Mouse (Mus musculus) forebrain, embryonic 10.5 days (tissue): ENCODE data around the gene Tbc1d24. TPM values are rescaled to one million over a fixed set of nuclear protein-coding genes. Genes with fewer than 3 reads are reported as not detected.

Experiments
- DNase-seq: peaks from one replicate; pipeline ENCODE4 v3.0.0-alpha.2; 2017; ENCODE audit warnings: low spot score; ENCODE audit errors: extremely low spot score
- H3K27ac ChIP-seq: fragments of 300-500 bp; sonication (generic); 2 replicates; pipeline ENCODE4 v1.5.1; 2016; ENCODE audit warnings: mild to moderate bottlenecking
- H3K27me3 ChIP-seq: fragments of 300-500 bp; sonication (generic); 2 replicates; pipeline ENCODE4 v1.6.1; 2016; ENCODE audit warnings: mild to moderate bottlenecking; ENCODE audit not compliant: poor library complexity, severe bottlenecking
- H3K36me3 ChIP-seq: fragments of 300-500 bp; sonication (generic); replicated peaks from 2 replicates; pipeline ENCODE4 v1.6.1; 2016; ENCODE audit warnings: mild to moderate bottlenecking, moderate library complexity
- H3K4me1 ChIP-seq: fragments of 300-500 bp; sonication (generic); 2 replicates; pipeline ENCODE4 v1.6.1; 2016
- H3K4me3 ChIP-seq: fragments of 300-500 bp; sonication (generic); 2 replicates; pipeline ENCODE4 v1.5.1; 2016; ENCODE audit warnings: mild to moderate bottlenecking, moderate library complexity
- H3K9me3 ChIP-seq: fragments of 300-500 bp; sonication (generic); 2 replicates; pipeline ENCODE4 v1.6.1; 2016; ENCODE audit warnings: mild to moderate bottlenecking, moderate library complexity
- WGBS: fragments of 180-500 bp; shearing (Covaris S2); methylation state at CpG from one replicate; pipeline ENCODE4 v1.1.7; 2016; 5-methylcytosine and 5-hydroxymethylcytosine counted together
- polyA plus RNA-seq: library from polyadenylated mRNA; unstranded; fragments of >200 nt; fragmentation: Nextera tagmentation; extraction: Ambion mirVana; gene quantifications from 2 replicates; pipeline ENCODE4 v1.2.1, GENCODE M21; 2016

The Tbc1d24 gene
- 6.8 and 7.5 TPM in 2 replicates for polyA plus RNA-seq

DNA sequence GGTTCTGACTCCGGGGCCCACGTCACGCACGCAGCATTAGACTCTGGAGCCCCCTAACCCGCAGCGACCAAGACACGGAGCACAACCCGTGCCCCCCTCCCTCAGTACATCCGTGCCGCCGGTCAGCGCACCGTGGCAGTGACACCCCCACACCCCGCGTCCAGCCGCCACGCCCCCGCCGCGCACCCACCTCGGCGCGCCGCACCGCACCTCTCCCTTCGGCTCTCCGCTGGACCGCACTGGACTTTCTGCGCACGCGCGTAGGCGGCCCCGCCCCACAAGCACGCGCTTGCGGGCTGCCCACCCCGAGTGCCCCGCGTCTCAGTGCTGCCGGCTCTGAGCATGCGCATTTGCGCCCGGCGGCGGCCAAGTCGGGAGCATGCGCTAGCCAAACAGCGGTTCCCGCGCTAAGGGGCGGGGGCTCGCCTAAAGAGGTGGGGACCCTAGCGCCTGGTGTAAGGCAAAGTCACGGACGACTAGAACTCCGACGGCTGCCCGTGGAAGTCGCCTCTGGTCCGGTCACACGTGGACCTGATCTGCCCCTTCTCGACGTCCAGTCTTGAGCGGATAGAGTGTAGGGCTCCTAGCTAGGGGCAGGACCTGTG, at the start of gene Tbc1d24:
Tbc1d24 (minus strand) TSS at position 279 of the 605 bp plus-strand sequence.
- Histone ChIP-seq H3K27me3 (peaks cover 51% of the 10 kb centered on the region), H3K4me3 (peak within 1 kb of the TSS; percentile 67), H3K9me3 (no peaks in the 10 kb centered on the region), H3K4me1 (peaks cover 82% of the 10 kb centered on the region), H3K27ac (peak within 1 kb of the TSS; percentile 78), H3K36me3 (no peaks in the 10 kb centered on the region)
- WGBS: under 1% methylated on average over 65 of the region's 65 CpGs
- peak; percentile 96 for DNase-seq

DNA sequence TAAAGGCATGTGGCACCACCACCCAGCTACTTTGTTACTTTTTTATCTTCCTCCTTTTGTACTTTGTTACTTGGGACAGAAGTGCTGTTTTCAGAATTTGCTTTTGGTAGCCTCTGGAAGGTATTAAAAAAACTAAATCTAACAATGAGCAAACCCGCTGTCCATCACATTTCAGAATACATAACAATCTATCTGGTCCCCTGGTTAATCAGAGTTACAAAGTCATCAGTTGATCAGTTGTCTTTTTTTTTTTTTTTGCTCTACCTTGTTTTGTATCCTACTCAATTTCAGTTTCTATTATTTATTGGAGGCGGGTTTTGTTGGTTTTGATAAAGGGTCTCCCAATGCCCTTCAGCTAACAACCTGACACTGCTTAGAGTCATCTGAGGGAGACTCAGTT, 47.0 kb upstream of the Tbc1d24 start:
- Histone ChIP-seq H3K9me3 (no peaks in the 10 kb centered on the region; the same call in 1 of the 2 replicates), H3K4me3 (peak overlapping the region; percentile 85; the same call in 1 of the 2 replicates), H3K27me3 (no peaks in the 10 kb centered on the region), H3K4me1 (peaks cover 19% of the 10 kb centered on the region), H3K36me3 (peaks cover 26% of the 10 kb centered on the region), H3K27ac (peak overlapping the region; percentile 96)
- WGBS: 97% methylated on average over 2 of the region's 2 CpGs
- no peak for DNase-seq

DNA sequence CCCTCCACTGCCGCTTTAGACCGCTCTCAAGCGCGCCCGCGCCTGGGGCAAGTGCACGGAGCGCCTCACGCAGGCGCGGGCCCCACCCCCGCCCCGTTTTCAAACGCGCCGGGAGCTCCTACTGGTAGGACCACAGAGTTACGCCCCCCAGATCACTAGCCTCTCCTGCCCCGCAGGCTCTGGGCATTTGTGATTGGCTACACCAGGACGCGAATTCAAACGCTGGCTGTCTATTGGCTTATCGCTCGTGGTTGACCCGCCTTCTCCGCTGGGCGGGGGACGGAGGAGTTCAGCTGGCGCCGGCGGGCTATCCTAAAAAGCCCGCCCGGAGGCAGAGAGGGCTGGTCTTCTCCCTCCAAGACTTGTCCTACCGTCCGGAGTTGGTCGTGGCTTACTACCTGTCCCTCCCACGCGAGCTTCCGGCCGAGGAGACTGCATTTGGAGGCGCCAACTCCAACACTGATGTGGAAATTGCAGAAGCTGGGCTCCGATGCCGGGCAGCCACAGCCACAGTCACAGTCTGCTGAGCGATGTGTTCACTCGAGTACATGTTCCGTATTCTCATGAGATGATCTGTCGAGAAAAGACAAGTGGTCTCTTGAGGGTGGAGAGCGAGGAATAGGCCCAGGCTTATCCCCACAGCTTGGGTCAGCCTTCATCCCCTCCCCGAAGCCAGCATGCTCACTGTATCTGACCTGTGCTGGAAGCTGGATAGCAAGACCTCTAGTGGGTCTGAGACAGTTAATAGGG, 46.1 kb upstream of the Tbc1d24 start, which contains the start of gene Ccnf:
Ccnf (minus strand) TSS at position 165 of the 750 bp plus-strand sequence.
- Histone ChIP-seq H3K27me3 (no peaks in the 10 kb centered on the region), H3K9me3 (no peaks in the 10 kb centered on the region; the same call in 1 of the 2 replicates), H3K4me1 (peaks cover 19% of the 10 kb centered on the region), H3K36me3 (peaks cover 35% of the 10 kb centered on the region), H3K27ac (peak within 1 kb of the TSS; percentile 96), H3K4me3 (peak within 1 kb of the TSS; percentile 85)
- peak; percentile 97 for DNase-seq
- WGBS: under 1% methylated on average over 48 of the region's 48 CpGs

- no peaks in the 10 kb centered on the region for H3K27me3 ChIP-seq
- no peaks in the 10 kb centered on the region; the same call in 1 of the 2 replicates for H3K9me3 ChIP-seq
- peaks cover 40% of the 10 kb centered on the region for H3K36me3 ChIP-seq
- peak overlapping the region; percentile 96 for H3K27ac ChIP-seq
- H3K4me3 ChIP-seq: peak overlapping the region; percentile 85
- DNase-seq: no peak
- under 1% methylated on average over 32 of the region's 32 CpGs for WGBS
- H3K4me1 ChIP-seq: peaks cover 19% of the 10 kb centered on the region
Observed at GRCm38 (mm10) chr17:24250988-24251319, 45.6 kb upstream of the Tbc1d24 start.

- peaks cover 59% of the 10 kb centered on the region for H3K36me3 ChIP-seq
Observed at GRCm38 (mm10) chr17:24248641-24249040, 43.3 kb upstream of the Tbc1d24 start.

GRCm38 (mm10) chr17:24244061-24244460, 38.7 kb upstream of the Tbc1d24 start:
- peaks cover 95% of the 10 kb centered on the region for H3K36me3 ChIP-seq
- DNase-seq: no peak
- no peak overlapping the region for H3K27ac ChIP-seq
- H3K27me3 ChIP-seq: no peaks in the 10 kb centered on the region
- H3K4me1 ChIP-seq: no peaks in the 10 kb centered on the region
- H3K9me3 ChIP-seq: peaks cover 15% of the 10 kb centered on the region
- no peak overlapping the region for H3K4me3 ChIP-seq
- WGBS: 97% methylated on average over 8 of the region's 8 CpGs

More at GRCm38 (mm10) chr17:24248641-24249040, 43.3 kb upstream of the Tbc1d24 start:
- WGBS: 94% methylated on average over 2 of the region's 2 CpGs
- Histone ChIP-seq H3K27me3 (no peaks in the 10 kb centered on the region), H3K4me1 (peaks cover 19% of the 10 kb centered on the region), H3K4me3 (no peak overlapping the region), H3K9me3 (peaks cover 13% of the 10 kb centered on the region), H3K27ac (no peak overlapping the region)
- no peak for DNase-seq

DNA sequence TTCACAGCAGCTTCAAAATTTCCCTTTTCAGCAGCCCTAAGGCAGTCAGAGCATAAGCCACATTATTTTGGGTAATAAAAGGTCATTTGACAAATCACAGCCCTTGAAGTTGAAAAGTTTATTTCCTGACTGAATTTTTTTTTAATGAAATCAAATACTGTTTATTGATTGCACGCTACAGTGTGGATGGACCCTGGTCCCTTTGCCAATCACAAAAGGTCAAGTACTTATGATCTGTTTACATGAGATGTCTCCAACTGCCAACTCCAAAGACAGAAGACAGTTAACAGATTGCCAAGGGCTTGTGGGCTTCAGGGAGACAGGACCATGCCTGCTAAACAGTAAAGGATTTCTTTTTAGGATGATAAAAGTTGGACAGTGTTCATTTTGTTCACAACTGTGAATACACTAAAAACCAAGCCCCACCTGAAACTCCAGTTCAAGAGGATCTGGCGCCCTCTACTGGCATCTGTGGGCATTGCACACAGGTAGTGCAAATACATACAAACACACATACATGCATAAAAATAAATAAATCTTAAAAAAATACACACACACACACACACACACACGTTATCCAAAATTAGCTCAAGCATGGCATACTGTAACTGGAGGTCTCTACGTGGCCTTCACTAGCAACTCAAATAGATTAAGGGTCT, 38.1 kb upstream of the Tbc1d24 start:
- Histone ChIP-seq H3K36me3 (peaks cover 95% of the 10 kb centered on the region), H3K4me1 (no peaks in the 10 kb centered on the region), H3K27ac (no peak overlapping the region), H3K27me3 (no peaks in the 10 kb centered on the region), H3K9me3 (peaks cover 15% of the 10 kb centered on the region), H3K4me3 (no peak overlapping the region)
- WGBS: 84% methylated on average over 4 of the region's 4 CpGs
- DNase-seq: no peak

GRCm38 (mm10) chr17:24236921-24237320, 31.6 kb upstream of the Tbc1d24 start:
- no peak overlapping the region for H3K27ac ChIP-seq
- 97% methylated on average over 7 of the region's 7 CpGs for WGBS
- H3K9me3 ChIP-seq: no peaks in the 10 kb centered on the region
- no peaks in the 10 kb centered on the region for H3K27me3 ChIP-seq
- H3K4me3 ChIP-seq: no peak overlapping the region
- peaks cover 100% of the 10 kb centered on the region for H3K36me3 ChIP-seq
- no peak for DNase-seq
- H3K4me1 ChIP-seq: no peaks in the 10 kb centered on the region

GRCm38 (mm10) chr17:24236479-24236878, 31.1 kb upstream of the Tbc1d24 start:
- H3K27ac ChIP-seq: no peak overlapping the region
- no peaks in the 10 kb centered on the region for H3K27me3 ChIP-seq
- H3K4me1 ChIP-seq: no peaks in the 10 kb centered on the region
- H3K4me3 ChIP-seq: no peak overlapping the region
- no peak for DNase-seq
- WGBS: 91% methylated on average over 1 of the region's 1 CpGs
- H3K36me3 ChIP-seq: peaks cover 100% of the 10 kb centered on the region
- no peaks in the 10 kb centered on the region for H3K9me3 ChIP-seq

DNA sequence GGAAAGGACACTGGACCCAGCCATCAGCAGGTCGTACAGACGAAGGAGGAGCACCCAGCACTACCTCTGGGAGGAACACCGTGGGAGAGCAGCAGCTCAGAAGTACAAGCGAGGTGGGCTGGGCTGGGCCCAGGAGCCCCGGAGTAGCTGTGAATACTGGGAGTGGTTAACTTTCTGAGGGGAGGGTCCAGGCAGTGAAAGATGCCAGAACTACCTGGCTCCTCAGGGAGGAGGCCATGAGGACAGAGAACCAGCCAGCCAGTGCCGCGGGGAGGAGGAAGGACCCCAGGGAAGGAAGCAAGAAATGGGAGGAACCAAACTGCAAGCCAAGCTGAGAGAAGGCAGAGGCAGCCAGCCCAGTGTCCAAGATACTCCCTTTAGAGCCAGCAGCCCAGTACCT, 22.6 kb upstream of the Tbc1d24 start:
- DNase-seq: no peak
- Histone ChIP-seq H3K9me3 (no peaks in the 10 kb centered on the region), H3K36me3 (peaks cover 99% of the 10 kb centered on the region), H3K4me3 (no peak overlapping the region), H3K27me3 (no peaks in the 10 kb centered on the region), H3K4me1 (no peaks in the 10 kb centered on the region), H3K27ac (no peak overlapping the region)
- WGBS: 95% methylated on average over 7 of the region's 7 CpGs

DNA sequence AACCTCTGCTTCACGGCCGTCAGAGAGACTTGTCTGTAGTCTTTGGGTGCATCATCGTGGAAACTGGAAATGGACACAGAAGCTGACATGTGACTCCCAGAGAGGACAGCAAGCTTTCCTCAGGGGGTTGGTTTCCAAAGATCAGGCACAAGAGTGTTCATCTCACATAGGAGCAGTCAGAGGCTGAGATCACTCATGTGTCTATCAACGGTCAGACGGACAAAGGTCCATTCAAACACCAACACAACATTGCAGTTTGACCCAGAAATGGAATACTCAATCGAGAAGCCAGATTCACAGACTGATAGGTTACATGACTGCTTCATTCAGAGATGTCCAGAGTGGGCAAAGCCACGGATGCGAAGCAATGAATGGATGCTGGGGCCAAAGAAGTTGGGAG, 21.4 kb upstream of the Tbc1d24 start:
- H3K4me1 ChIP-seq: no peaks in the 10 kb centered on the region
- H3K27me3 ChIP-seq: no peaks in the 10 kb centered on the region
- no peaks in the 10 kb centered on the region for H3K9me3 ChIP-seq
- H3K4me3 ChIP-seq: no peak overlapping the region
- WGBS: 93% methylated on average over 8 of the region's 8 CpGs
- DNase-seq: no peak
- no peak overlapping the region for H3K27ac ChIP-seq
- H3K36me3 ChIP-seq: peaks cover 98% of the 10 kb centered on the region

DNA sequence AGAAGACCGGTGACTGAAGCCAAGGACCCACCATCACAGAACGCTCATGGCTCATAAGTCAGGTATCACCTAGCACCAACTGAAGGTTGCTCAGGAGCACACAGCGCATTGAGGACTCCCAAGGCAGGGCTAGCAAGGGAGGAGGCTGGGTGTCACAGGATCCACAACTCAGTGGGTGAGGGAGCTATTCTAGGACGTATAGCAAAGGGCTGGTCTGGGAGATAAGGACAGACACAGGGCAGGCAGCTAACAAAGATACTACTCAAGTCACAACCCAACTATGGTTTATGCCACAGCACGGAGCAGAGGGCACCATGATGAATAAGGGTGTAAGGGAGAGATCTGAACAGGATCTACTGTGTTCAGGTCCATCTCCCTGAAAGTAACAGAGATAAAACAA, 20.5 kb upstream of the Tbc1d24 start:
- Histone ChIP-seq H3K4me3 (no peak overlapping the region), H3K27ac (no peak overlapping the region), H3K27me3 (no peaks in the 10 kb centered on the region), H3K36me3 (peaks cover 89% of the 10 kb centered on the region), H3K4me1 (peaks cover 5% of the 10 kb centered on the region), H3K9me3 (no peaks in the 10 kb centered on the region)
- no peak for DNase-seq
- WGBS: 90% methylated on average over 5 of the region's 5 CpGs

DNA sequence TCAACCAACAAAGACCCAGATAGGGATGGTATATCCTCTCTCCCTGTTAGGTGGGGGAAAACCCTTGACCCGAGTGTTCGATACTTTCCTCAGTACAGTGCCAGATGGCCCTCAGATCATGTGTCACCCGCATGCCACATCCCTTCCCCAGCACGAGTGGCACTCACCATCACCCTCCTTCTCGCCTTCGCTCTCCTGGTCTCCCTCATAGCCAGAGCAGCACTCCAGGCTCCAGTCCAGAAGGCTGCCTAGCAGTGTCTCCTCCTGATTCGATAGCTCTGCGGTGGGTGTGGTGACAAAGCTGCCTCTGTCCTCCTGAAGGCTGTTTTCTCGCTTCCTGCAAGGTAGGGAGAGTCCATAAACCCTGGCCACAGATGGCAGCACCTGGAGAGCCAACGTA, 19.4 kb upstream of the Tbc1d24 start:
- Histone ChIP-seq H3K4me1 (peaks cover 11% of the 10 kb centered on the region), H3K9me3 (no peaks in the 10 kb centered on the region), H3K36me3 (peaks cover 78% of the 10 kb centered on the region), H3K27ac (no peak overlapping the region), H3K4me3 (no peak overlapping the region), H3K27me3 (no peaks in the 10 kb centered on the region)
- no peak for DNase-seq
- WGBS: 89% methylated on average over 10 of the region's 10 CpGs
